Comparison of ENCODE assay signal across 8 mouse cellular contexts in genomic region chr16:34081683-34082438, GRCm38 (mm10).
A peak's percentile ranks its signal among the peaks of the same experiment; 100 is the strongest.
DNase-seq lines count a peak whose midpoint lies in the region; ATAC-seq lines count a peak whose summit lies in the region.

No protein-coding gene starts in this region.

- 39% methylated on average over 19 of the region's 19 CpGs for WGBS in embryonic facial prominence, embryonic 11.5 days
- WGBS in heart, embryonic 13.5 days, result 22% methylated on average over 19 of the region's 19 CpGs

- no peak overlapping the region for H3K9ac ChIP-seq in embryonic facial prominence, embryonic 11.5 days (replicated peaks; ENCODE audit: low read length)
- peak overlapping the region; percentile 60; the same call in 1 of the 2 replicates for H3K9ac ChIP-seq in heart, embryonic 13.5 days

- no peak overlapping the region for H3K4me3 ChIP-seq in embryonic facial prominence, embryonic 11.5 days (ENCODE audit: low read depth, low read length)
- no peak overlapping the region for H3K4me3 ChIP-seq in heart, embryonic 13.5 days

- ATAC-seq in embryonic facial prominence, embryonic 11.5 days (replicated peaks; ENCODE audit: insufficient number of reproducible peaks, low FRiP score, low TSS enrichment, low read depth), result peak; percentile 45; the same call in 1 of the 2 replicates
- ATAC-seq in heart, embryonic 13.5 days (ENCODE audit: extremely low read depth, insufficient number of reproducible peaks, low FRiP score, low TSS enrichment), result peak; percentile 69; the same call in 1 of the 2 replicates

- no peak overlapping the region for H3K4me2 ChIP-seq in embryonic facial prominence, embryonic 11.5 days (ENCODE audit: low read depth, low read length)
- H3K4me2 ChIP-seq in heart, embryonic 13.5 days, result peak overlapping the region; percentile 51

- no peaks in the 10 kb centered on the region for H3K36me3 ChIP-seq in embryonic facial prominence, embryonic 11.5 days (replicated peaks; ENCODE audit: control insufficient read depth, insufficient read depth, low read depth, low read length)
- no peaks in the 10 kb centered on the region for H3K36me3 ChIP-seq in heart, embryonic 13.5 days

- no peaks in the 10 kb centered on the region for H3K9me3 ChIP-seq in embryonic facial prominence, embryonic 11.5 days (replicated peaks; ENCODE audit: control insufficient read depth, low read length)
- H3K9me3 ChIP-seq in heart, embryonic 13.5 days, result no peaks in the 10 kb centered on the region

- H3K27me3 ChIP-seq in embryonic facial prominence, embryonic 11.5 days (ENCODE audit: control insufficient read depth, insufficient read depth, low read length), result no peaks in the 10 kb centered on the region
- no peaks in the 10 kb centered on the region for H3K27me3 ChIP-seq in heart, embryonic 13.5 days (replicated peaks)

- H3K27ac ChIP-seq in embryonic facial prominence, embryonic 11.5 days (replicated peaks; ENCODE audit: low read depth, low read length), result 0 out of 2 replicates have a peak overlapping the region, but pooled peaks have one; percentile 17
- peak overlapping the region; percentile 97 for H3K27ac ChIP-seq in heart, embryonic 13.5 days (replicated peaks)

- H3K4me1 ChIP-seq in embryonic facial prominence, embryonic 11.5 days (ENCODE audit: control insufficient read depth, insufficient read depth, low read length), result peaks cover 3% of the 10 kb centered on the region; the same call in 1 of the 2 replicates
- peaks cover 94% of the 10 kb centered on the region for H3K4me1 ChIP-seq in heart, embryonic 13.5 days

- peak; percentile 59 for DNase-seq in ES-CJ7 (ENCODE audit: low read depth, low spot score)
- peak; percentile 51 for DNase-seq in embryonic facial prominence, embryonic 11.5 days (ENCODE audit: low spot score)
- DNase-seq in kidney, postnatal 10 days, result peak; percentile 17
- DNase-seq in retina, embryonic 14.5 days (ENCODE audit: low spot score), result peak; percentile 18
- no peak for DNase-seq in right cerebral cortex, postnatal 14 days
- DNase-seq in left cerebral cortex, adult 8-10 months (ENCODE audit: low spot score in 2 of 2), result no peak
- DNase-seq in urinary bladder, postnatal 4 days (ENCODE audit: low spot score in 2 of 2), result no peak

Comparison
In these comparisons a context has a peak if more than half of its experiments do, and no peak if none do; other contexts are left out.
1. DNase-seq: peak in ES-CJ7 (single experiment), embryonic facial prominence, embryonic 11.5 days (single experiment), kidney, postnatal 10 days (single experiment) and retina, embryonic 14.5 days (single experiment); none in right cerebral cortex, postnatal 14 days (single experiment), left cerebral cortex, adult 8-10 months (0 of 2) and urinary bladder, postnatal 4 days (0 of 2).